Mouse (Mus musculus) T-helper 1 cell (primary cell): ENCODE measurements around the gene Tex22.

ENCODE experiments used
- in situ Hi-C: fragments of 300-600 bp; cut with MboI, MseI; formaldehyde crosslinking; loops from one replicate; pipeline ENCODE4 v1.15.1; 2025; ENCODE audit warnings: high pct_unique_total_duplicates

Gene Tex22

DNA sequence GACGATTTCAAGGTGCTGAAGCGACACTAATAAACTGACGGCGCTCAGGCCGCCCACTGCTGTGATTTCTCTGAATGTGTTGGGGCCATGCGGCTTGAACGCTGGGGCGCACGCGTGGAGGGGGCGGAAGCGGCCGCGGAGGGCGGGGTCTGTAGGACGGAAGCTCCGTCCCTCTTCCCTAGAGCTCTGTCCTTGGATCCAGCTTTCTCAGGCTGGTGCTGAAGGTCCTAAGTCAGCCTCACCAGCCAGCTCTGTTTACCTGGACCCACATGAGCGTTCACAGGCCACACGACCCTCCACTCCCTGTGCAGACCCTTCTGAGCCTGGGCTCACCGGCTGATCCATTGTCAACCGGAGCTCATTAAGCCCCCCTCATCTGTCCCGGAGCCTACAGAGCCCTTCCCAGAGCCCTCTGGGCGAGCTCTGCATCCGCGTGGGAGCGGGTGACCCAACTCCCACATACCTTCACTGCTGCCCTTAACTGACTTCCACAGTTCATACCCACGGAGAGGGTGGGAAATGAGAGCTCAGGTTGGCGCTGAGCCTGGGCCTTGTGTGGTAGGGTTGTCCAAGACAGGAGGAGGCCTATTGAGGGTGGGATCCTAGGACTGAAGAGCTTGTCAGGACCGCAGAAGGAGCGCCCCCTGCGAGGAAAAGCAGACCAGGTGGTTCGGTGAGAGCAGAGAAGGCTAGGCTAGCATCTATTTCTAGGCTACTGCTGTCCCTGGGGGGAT is at the start of gene Tex22:
Tex22 (plus strand) TSS at position 174 of the 734 bp plus-strand sequence.
- in situ Hi-C loops = no loop called here

DNA sequence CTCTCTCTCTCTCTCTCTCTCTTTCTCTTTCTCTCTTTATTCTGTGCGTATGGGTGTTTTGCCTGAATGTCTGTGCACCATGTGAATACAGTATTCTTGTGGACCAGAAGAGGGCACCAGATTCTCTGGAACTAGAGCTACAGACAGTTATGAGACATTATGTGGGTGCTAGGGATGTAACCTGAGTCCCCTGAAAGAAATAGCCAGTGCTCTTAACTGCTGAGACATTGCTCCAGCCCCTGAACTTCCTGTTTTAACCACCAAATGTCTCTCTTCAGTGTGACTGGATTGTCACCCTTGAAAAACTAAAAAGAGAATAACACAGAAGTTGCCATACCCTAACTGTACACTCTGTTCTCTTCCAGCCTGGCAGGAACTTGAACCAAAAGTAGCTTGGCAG is 47.7 kb upstream of the Tex22 start:
- in situ Hi-C loops = no loop called here

DNA sequence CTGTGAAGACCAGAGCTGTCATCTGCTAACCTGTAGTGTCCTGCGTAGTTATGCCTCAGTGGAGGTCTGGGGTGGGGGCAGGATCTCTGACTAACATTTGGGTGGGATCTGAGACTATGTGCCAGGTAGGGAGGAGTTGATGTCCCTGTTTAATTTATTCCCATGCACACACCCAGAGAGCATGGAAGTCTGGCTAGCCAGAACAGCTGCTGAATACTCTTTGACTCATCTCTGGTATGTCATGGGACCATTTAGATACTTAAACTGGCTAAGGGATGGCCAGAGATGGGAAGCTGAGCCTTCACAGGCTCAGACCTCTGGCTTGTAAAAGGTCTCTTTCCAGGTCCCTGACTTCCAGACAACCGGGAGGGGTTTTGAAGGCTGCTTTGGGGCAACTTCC is 46.8 kb upstream of the Tex22 start:
- in situ Hi-C loops = no loop called here

DNA sequence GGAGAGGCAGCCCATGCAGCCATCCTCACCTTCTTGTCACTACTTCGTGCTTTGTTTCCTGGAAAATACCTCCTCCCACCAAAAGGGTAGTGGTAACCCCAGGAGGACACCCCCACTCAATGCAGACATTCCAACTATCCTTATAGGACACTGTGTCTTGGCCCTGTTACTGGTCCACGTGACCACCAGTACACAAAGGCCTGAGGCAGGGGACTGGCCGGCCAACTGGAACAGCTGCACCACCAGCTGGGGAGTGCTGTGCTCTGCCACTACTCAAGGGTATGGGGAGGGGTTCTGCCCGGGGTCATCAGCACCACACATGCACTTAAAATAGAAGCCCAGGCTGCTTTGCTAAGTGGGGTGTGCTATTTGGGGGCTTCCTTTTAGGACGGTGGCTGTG is 46.2 kb upstream of the Tex22 start:
- in situ Hi-C loops = no loop called here

DNA sequence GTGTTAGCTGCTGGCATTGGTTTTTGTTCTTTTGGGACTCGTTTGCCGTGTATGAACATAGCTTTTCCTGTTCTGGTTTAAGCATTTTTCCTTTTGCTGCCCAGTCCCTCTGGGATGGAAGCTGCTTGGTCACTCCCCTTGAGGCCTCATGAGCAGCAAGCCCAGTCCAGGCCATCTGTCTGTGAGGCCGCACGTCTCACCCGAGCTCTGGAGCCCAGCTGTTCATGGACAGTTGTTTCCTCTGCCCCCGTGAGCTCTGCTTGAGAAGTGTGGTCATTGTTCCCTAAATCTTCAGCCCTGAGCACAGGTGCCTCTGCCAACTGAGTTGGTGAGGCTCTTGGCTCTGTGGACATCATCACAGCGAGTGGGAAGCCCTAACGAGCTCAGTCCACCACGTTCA is 45.4 kb upstream of the Tex22 start:
- in situ Hi-C loops = no loop called here

DNA sequence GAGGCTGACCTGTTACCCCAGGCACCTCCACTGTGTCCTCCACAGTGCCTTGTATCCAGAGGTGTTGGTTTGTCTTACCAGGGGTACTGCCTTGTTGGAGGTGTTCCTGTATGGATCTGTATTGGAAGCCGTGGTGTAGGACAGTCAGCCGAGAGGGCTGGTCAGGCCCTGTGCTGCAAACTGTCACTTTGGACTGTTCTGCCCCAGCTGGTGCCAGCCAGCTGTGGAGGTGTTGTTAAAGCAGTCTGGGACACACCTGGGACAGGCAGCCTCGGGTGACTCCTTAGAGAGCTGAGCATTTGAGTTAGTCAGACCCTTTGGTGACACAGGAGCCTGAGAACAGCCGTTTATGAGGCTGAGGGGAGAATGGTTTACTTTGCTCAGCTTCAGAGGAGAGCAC is 44.3 kb upstream of the Tex22 start:
- in situ Hi-C loops = no loop called here

DNA sequence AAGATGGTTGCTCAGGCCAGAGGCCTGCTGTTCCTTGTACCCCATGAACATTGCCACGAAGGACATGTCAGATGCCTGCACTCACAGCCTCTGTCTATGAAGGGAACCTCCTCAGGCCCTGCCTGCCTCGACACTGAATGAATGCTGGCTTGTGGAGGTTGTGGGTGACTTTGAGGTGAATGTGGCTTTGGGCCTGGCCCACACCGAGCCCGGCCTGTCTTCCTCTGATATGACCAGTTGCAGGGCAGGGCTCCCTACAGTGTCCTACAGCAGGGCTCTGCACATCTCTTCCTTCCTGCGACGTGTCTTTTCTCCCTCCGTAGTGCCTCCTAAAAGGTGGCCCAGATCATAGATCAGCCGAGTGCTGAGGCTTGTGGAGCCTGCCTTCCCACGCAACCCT is 43.3 kb upstream of the Tex22 start:
- in situ Hi-C loops = no loop called here

DNA sequence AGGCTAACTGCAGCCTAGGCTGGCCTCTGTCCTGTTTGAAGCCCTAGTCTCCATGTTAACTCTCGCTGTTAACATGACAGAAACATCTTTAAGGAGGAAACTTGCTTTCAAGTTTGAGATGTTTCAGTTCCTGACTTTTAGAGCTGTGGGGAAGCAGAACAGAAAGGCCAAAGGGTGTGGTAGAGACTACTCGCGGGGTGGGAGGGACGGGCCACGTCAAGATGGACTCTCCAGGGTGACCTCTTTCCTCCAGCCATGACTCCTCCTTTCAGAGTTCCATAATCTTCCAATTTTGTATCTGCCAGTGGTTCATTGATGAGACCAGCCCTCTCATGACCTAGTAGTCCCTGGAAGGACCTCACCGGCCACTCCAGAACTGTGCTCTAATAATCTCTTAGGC is 42.9 kb upstream of the Tex22 start:
- in situ Hi-C loops = no loop called here

DNA sequence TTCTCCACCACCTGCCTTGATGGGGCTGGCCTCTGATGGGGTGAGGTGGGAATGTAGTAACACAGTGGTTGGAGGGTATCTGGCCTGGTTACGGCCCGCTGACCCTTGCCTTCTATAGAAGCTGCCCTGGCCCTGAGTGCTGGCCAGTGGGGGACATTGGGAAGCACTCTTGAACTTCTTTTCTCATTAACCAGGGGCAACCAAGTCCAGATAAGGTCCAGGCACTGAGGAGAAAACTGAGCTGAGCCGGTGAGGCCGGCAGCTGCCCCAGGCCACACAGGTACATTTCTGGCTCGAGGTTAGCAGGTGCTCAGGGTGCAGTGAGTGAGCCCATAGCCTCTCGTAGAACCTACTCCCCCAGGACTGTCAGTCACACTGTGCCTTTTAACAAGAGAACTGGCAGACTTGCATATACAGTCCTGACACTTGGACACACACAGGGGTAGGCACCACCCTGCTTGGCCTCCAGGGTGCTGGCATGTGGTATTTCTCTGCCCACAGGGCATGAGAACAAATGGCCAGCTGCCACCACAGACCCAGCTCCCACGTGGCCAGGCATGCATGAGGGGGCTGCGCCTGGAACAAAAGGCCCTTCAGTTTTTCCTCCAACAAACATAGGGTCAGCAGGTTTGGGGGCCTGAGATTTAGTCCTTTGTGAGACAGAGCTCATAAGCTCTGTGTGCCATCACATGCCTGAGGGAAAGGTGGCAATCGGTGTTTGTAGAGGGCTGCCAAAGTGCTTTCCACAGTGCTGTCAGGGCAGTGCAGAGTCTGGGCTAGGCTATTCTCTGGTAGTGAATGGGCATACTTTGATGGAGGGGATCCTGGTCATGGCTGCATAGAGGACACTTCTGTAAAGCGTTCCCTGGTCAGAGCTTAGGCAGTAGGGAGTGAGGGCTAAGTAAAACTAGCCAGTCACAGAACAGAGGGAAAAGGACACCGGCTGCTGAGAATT is 41.7 kb upstream of the Tex22 start:
- in situ Hi-C loops = no loop called here

DNA sequence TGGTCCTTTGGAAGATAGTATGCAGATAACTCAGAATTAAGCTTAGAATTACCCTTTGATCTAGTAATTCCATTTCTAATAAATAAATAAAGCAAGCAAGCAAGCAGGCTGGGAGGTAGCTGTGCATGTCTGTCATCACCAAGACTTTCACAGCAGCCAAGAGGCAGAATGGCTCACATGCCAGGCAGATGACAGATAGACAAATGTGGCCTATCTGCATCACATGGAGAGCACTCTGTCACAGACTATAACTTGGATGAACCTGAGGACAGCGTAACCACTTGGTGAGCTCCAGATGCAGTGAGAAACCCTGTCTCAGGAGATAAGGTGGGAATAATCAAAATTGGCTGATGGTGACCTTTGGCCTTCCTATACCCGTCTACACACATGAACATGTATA is 39.2 kb upstream of the Tex22 start:
- in situ Hi-C loops = no loop called here

DNA sequence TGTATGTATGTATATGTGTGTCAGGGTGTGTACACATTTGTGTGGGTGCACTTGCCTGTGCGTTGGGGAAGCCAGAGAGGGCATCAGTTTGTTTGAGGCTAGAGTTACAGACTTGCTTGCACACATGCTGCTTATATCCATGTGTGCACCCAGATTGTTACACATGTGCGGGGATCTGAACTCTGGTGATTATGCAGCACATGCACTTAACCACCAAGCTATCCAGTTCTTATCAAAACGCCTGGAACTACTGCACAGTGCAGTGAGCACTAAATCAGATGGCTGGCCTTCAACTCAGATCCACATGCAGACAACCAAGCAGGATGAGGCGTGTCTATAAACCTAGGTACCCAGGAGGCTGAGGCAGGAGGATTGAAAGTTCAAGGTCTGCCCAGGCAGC is 37.3 kb upstream of the Tex22 start:
- in situ Hi-C loops = no loop called here

DNA sequence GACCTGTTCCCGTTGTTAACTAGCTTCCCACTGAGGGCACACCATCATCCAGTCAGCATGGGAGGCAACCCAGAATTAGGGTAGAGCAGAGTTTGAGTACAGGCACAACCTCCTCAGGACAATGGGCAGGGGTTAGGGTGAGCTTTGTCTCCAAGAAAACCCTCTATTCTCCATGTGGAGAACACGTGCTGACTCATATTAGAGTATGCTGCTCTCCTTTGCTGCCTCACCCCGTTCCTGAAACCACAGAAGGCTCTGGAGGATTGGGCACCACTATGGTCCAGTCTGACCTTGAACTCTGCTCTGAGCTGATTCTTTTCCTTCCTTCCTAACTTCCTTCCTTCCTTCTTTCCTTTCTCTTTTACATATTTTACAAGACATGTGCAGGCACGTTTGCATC is 35.9 kb upstream of the Tex22 start:
- in situ Hi-C loops = no loop called here

DNA sequence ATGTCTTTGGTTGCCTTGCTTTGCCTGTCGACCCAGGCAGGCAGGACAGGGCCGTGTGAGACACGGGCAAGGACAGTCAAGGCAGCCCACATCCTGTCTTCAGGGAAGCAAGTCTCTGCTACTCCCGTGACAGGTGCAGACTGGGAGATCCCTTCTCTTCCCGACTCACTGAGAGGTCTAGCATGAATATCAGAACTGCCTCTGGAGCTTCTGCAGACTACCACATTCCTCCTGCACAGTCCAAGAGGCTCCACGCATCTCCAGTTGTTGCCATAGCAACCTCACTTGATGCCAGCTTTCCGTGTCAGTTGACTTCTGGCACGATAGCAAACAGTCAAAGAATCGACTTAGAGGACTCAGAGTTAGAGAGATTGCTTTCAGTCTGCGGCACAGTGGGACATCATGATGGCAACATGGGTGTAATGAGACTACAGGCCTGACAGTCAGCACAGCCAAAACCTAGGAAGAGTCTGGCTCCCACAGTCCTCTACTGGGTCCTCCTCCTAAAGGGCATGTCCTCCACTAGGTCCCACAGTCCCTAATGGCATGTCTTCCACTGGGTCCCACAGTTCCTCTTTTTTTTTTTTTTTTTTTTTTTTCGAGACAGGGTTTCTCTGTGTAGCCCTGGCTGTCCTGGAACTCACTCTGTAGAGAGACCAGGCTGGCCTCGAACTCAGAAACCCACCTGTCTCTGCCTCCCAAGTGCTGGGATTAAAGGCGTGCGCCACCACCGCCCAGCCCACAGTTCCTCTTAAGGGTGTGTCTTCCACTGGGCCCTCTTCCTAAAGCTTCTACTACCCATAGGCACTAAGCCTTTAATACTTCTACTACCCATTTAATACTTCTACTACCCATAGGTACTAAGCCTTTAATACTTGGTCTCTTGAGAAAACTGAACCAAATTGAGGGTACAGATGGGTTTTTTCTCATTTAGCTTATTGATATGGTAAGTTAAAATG is 32.5 kb upstream of the Tex22 start:
- in situ Hi-C loops = no loop called here

DNA sequence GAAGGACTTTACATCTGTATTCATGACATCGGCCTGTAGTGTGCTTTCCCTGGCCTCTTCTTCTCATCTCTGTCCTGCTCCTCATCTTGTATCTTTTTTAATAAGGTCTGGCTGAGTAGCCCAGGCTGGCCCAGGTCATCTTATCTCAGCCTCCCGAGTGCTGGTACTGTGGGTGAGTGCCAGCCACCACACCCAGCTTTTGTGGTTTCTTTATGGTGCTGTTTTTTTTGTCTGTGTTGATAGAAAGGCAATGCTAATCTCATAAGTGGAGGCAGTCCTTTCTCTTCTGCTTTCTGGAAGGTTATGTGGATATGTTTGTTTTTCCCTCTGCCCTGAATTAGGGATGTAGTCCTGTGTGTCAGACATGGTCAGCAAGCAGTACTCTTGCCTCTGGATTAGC is 31.8 kb upstream of the Tex22 start:
- in situ Hi-C loops = no loop called here

DNA sequence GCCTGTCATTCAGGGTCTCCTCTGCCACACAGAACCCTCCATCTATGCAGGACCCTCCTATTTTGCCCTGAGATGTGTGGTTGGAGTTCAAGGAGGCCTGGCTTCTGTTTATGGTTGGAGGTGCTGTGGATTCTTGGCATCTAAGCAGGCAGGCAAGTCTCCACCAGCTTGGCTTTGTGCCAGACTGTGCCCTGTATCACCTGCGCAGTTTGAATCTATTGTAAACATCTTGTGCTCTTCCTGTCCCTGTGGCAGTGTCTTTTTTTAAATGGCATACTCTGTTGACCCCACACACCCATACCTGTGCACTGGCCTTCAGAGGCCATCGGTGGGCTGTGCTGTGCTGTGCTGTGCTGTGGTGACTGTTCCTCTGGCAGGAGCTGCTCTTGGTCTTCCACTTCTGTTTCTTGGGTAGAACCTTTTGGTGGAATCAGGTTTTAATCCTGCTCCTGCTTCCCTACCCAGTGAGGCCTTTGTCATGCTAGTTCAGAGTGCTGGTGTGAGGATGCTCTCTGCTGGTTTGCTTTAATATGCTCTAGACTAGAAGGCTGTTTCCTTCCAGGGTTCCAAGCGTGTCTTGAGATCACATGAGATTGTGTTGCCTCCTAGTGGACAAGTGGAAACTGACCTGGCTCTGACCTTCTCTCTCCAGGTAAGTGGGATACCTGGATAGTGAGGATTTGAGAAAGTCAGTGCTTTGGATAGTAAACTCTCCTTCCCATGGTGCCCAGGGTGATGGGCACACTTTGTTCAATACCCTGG is 29.2 kb upstream of the Tex22 start:
- in situ Hi-C loops = no loop called here

DNA sequence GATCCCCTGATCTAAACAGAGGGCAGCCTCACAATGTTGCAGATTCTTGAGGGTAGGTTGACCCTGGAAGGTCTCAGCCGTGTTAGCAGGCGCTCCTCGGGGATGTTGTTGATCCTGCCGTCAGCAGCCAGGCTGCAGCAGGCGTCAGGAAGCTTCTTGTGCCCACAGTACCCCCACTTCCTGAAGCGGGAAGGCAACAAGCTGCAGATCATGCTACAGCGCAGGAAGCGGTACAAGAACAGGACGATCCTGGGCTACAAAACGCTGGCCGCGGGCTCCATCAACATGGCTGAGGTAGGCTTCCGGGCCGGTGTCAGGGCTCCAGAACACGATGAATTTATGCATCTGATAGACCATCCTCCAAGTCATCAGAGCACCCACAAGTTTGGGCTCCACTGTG is 27.4 kb upstream of the Tex22 start:
- in situ Hi-C loops = no loop called here

DNA sequence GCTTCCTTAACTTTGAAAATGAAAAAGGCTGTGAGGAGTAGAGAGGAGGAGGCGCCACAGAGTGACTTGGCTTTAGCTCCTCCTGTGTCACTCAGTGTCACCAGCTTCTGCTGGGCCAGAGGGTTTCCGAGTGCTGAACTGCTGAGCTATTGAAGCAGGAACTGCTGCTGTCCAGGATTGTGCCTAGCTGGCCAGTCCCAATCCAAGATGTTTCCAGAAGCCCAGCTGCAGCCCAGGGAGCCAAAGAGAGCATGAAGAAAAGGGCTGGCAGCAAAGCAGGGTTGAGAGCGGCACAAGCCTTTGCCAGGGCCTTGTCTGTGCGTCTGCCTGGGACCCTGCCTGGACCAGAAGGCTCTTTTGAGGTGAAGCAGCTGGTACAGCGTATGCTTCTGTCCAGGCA is 26.2 kb upstream of the Tex22 start:
- in situ Hi-C loops = no loop called here

DNA sequence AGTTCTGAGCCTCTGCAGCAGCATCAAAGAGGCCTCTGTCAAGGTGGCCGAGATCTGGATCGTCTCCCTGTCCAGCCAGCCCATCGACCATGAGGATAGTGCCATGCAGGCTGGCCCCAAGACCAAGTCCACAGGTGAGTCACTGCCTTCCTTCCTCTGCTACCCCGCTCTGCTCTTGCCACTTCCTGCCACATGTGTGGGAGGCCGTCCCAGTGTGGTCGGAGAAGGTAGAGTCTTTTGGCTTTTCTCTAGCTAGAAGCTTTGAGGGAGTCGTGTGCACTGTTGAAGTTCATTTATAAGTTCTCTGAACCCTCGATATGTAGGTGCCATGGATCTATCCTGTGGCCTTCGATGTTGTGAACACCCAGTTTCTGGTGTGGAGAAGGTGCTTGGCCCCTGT is 24.5 kb upstream of the Tex22 start:
- in situ Hi-C loops = no loop called here

DNA sequence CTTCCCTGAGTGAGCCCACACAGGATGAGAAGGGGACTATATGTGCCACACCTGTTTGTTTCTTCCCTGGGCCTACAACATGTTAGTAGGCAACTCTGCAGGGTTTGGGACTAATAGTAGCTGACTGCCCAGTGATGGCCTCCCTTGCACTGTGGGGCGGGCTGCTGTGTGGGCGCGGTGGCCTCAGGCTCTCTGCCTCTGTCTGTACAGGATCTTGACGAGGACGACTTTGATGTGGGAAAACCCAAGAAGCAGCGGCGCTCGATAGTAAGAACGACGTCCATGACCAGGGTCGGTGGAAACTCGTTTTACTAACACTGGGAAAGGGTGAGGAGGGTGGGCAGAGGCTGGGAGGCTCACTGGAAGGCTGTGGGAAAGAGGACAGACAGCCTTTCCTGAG is 23.6 kb upstream of the Tex22 start:
- in situ Hi-C loops = no loop called here

DNA sequence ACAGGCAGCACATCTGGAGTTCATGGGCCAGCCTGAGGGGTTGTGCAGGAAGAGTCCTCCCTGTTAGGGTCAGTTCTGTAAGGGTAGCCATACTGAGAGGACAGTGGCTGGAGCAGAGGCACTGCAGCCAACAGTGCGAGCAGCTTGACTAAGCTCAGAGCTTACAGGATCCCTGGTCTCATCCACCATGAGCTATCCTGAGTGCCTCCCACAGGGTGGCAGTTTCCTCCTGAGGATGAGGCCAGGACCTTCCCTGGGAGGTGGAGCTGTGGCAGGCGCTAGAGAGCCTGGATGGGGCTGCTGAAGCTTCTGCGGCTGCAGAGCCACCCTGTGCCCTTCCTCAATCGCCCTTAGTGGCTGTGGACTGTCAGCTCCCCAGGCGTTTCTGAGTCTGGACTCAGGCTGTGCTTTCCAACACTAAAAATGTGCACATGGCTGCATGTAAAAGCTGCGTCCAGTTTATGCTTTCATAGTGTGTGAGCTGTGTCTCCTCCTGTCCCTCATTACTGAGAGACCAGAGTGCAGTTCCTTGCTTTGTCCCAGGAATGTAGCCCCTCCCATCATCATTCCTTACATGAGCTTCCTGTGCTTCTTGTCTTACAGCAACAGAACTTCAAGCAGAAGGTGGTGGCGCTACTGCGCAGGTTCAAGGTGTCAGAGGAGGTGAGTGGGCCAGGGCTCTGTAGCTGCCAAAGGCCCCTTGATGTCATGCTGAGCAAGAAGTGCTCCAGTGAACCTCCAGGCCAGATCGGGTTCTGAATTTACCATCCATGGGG is 22.5 kb upstream of the Tex22 start:
- in situ Hi-C loops = no loop called here
